Mouse (Mus musculus): ENCODE data around the gene Pdss1. TPM values are rescaled to one million over a fixed set of nuclear protein-coding genes. Genes with fewer than 3 reads are reported as not detected.
"Not testable (repeated sequence)": the region's sequence is repeated elsewhere in the genome, so short reads cannot be mapped to it uniquely, and the experiment has no call there.

Gene Pdss1
- polyA plus RNA-seq, 1 experiment from 2014 or later, result 13.1 TPM

GRCm38 (mm10) chr2:22865818-22866217 is 29.5 kb upstream of the Pdss1 start:
- 93% methylated on average over 1 of the region's 1 CpGs for WGBS
- H3K27me3 ChIP-seq (ENCODE audit: control insufficient read depth, insufficient read depth, low read length), result no peaks in the 10 kb centered on the region
- H3K4me1 ChIP-seq (replicated peaks; ENCODE audit: control insufficient read depth, insufficient read depth), result no peaks in the 10 kb centered on the region
- no peak overlapping the region for H3K27ac ChIP-seq (replicated peaks)
- no peaks in the 10 kb centered on the region for H3K36me3 ChIP-seq (ENCODE audit: control insufficient read depth, insufficient read depth, low read length)
- no peak overlapping the region for H3K9ac ChIP-seq (ENCODE audit: low read length)
- no peak for ATAC-seq (ENCODE audit: low FRiP score, low TSS enrichment)
- no peak for DNase-seq (ENCODE audit: low spot score)
- no peaks in the 10 kb centered on the region for H3K9me3 ChIP-seq (ENCODE audit: control insufficient read depth, low read length)
- no peak overlapping the region for H3K4me2 ChIP-seq (replicated peaks; ENCODE audit: low read depth)
- no peak overlapping the region for H3K4me3 ChIP-seq (ENCODE audit: low read depth, low read length)
- TF ChIP-seq EP300 (optimal IDR thresholded peaks at IDR 0.05) (no peak), CTCF (IDR thresholded peaks at IDR 0.05; ENCODE audit: low read depth) (no peak)

GRCm38 (mm10) chr2:22866894-22867424 is 28.4 kb upstream of the Pdss1 start:
- DNase-seq (ENCODE audit: low spot score), result no peak
- Histone ChIP-seq H3K9ac (ENCODE audit: low read length) (no peak overlapping the region), H3K27ac (replicated peaks) (no peak overlapping the region), H3K4me3 (ENCODE audit: low read depth, low read length) (no peak overlapping the region), H3K4me2 (replicated peaks; ENCODE audit: low read depth) (no peak overlapping the region), H3K36me3 (ENCODE audit: control insufficient read depth, insufficient read depth, low read length) (no peaks in the 10 kb centered on the region), H3K9me3 (ENCODE audit: control insufficient read depth, low read length) (no peaks in the 10 kb centered on the region), H3K4me1 (replicated peaks; ENCODE audit: control insufficient read depth, insufficient read depth) (no peaks in the 10 kb centered on the region), H3K27me3 (ENCODE audit: control insufficient read depth, insufficient read depth, low read length) (no peaks in the 10 kb centered on the region)
- no peak for ATAC-seq (ENCODE audit: low FRiP score, low TSS enrichment)
- TF ChIP-seq EP300 (optimal IDR thresholded peaks at IDR 0.05) (no peak), CTCF (IDR thresholded peaks at IDR 0.05; ENCODE audit: low read depth) (no peak)
- WGBS, result 50% methylated on average over 7 of the region's 7 CpGs

DNA sequence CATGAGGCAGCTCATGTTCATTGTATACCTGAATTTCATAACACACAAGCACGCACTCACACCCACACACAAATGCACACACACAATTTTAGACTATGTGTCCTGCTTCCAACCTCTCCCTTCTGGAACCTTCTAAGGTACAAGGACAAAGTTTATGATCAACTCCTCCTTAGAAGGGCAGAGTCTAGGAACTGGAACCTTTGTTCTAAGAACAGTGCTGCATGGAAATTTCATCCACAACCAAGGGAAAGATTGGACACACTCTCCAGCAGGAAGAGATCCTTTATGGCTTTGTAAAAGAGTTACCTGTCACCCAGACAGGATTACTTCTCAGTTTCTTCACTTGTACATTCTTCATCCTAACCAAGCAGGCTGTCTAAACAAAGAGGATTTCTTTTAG is 22.2 kb upstream of the Pdss1 start:
- Histone ChIP-seq H3K4me1 (replicated peaks; ENCODE audit: control insufficient read depth, insufficient read depth) (no peaks in the 10 kb centered on the region), H3K27me3 (ENCODE audit: control insufficient read depth, insufficient read depth, low read length) (no peaks in the 10 kb centered on the region), H3K9ac (ENCODE audit: low read length) (no peak overlapping the region), H3K27ac (replicated peaks) (no peak overlapping the region), H3K4me2 (replicated peaks; ENCODE audit: low read depth) (no peak overlapping the region), H3K4me3 (ENCODE audit: low read depth, low read length) (no peak overlapping the region), H3K9me3 (ENCODE audit: control insufficient read depth, low read length) (no peaks in the 10 kb centered on the region), H3K36me3 (ENCODE audit: control insufficient read depth, insufficient read depth, low read length) (no peaks in the 10 kb centered on the region)
- WGBS, result 84% methylated on average over 1 of the region's 1 CpGs
- DNase-seq (ENCODE audit: low spot score) (no peak), ATAC-seq (ENCODE audit: low FRiP score, low TSS enrichment) (no peak)
- TF ChIP-seq CTCF (IDR thresholded peaks at IDR 0.05; ENCODE audit: low read depth) (no peak), EP300 (optimal IDR thresholded peaks at IDR 0.05) (no peak)

DNA sequence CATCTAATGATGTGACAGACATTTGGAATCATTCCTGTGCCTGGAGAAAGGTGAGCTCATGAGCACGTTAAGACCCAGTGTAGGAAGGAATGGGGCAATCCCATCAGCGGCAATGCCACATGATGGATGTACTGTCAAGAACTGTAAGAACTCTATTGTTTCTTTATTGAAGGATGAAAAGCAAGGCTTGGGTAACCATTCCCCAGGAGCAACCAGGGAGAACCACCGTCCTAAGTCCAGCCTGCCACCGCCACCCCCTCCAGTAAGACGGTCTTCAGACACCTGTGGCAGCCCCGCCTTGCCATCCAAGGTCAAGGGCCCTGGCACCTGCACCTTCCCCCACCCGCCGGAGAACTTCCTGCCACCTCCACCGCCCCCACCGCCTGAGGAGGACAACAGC is 20.7 kb upstream of the Pdss1 start:
- Histone ChIP-seq H3K4me3 (ENCODE audit: low read depth, low read length) (no peak overlapping the region), H3K27ac (replicated peaks) (no peak overlapping the region), H3K27me3 (ENCODE audit: control insufficient read depth, insufficient read depth, low read length) (no peaks in the 10 kb centered on the region), H3K36me3 (ENCODE audit: control insufficient read depth, insufficient read depth, low read length) (no peaks in the 10 kb centered on the region), H3K9me3 (ENCODE audit: control insufficient read depth, low read length) (no peaks in the 10 kb centered on the region), H3K4me2 (replicated peaks; ENCODE audit: low read depth) (no peak overlapping the region), H3K4me1 (replicated peaks; ENCODE audit: control insufficient read depth, insufficient read depth) (no peaks in the 10 kb centered on the region), H3K9ac (ENCODE audit: low read length) (no peak overlapping the region)
- DNase-seq (ENCODE audit: low spot score), result no peak
- 29% methylated on average over 10 of the region's 10 CpGs for WGBS
- no peak for TF ChIP-seq EP300 (optimal IDR thresholded peaks at IDR 0.05)
- no peak for TF ChIP-seq CTCF (IDR thresholded peaks at IDR 0.05; ENCODE audit: low read depth)
- ATAC-seq (ENCODE audit: low FRiP score, low TSS enrichment), result no peak

DNA sequence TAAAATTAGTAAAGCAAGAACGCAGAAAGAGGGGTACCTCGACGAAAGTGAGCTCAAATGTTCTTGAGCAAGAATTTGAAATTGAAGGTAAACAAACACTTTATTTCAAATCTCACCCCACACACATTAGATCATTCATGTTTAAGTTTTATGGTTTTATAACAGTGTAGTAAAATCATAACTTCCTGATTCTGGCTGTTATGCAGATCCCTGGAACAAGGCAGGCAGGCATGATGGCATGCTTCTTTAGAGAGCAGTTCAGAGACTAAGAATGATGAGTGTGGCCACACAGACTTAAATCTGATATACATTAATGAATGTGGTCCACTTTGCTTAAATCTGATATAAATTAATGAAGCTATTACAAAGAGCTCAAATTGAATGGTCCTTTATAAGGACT is 18.7 kb upstream of the Pdss1 start:
- DNase-seq (ENCODE audit: low spot score), result no peak
- H3K27ac ChIP-seq (replicated peaks), result no peak overlapping the region
- no peaks in the 10 kb centered on the region for H3K4me1 ChIP-seq (replicated peaks; ENCODE audit: control insufficient read depth, insufficient read depth)
- no peaks in the 10 kb centered on the region for H3K27me3 ChIP-seq (ENCODE audit: control insufficient read depth, insufficient read depth, low read length)
- no peaks in the 10 kb centered on the region for H3K36me3 ChIP-seq (ENCODE audit: control insufficient read depth, insufficient read depth, low read length)
- TF ChIP-seq EP300 (optimal IDR thresholded peaks at IDR 0.05) (no peak), CTCF (IDR thresholded peaks at IDR 0.05; ENCODE audit: low read depth) (no peak)
- no peaks in the 10 kb centered on the region for H3K9me3 ChIP-seq (ENCODE audit: control insufficient read depth, low read length)
- no peak overlapping the region for H3K4me2 ChIP-seq (replicated peaks; ENCODE audit: low read depth)
- 78% methylated on average over 3 of the region's 3 CpGs for WGBS
- H3K9ac ChIP-seq (ENCODE audit: low read length), result no peak overlapping the region
- ATAC-seq (ENCODE audit: low FRiP score, low TSS enrichment), result no peak
- H3K4me3 ChIP-seq (ENCODE audit: low read depth, low read length), result no peak overlapping the region

GRCm38 (mm10) chr2:22878781-22879180 is 16.5 kb upstream of the Pdss1 start:
- WGBS, result 17% methylated on average over 1 of the region's 1 CpGs
- Histone ChIP-seq H3K27ac (replicated peaks) (no peak overlapping the region), H3K4me1 (replicated peaks; ENCODE audit: control insufficient read depth, insufficient read depth) (no peaks in the 10 kb centered on the region), H3K4me3 (ENCODE audit: low read depth, low read length) (no peak overlapping the region), H3K9me3 (ENCODE audit: control insufficient read depth, low read length) (no peaks in the 10 kb centered on the region), H3K4me2 (replicated peaks; ENCODE audit: low read depth) (no peak overlapping the region), H3K9ac (ENCODE audit: low read length) (no peak overlapping the region), H3K36me3 (ENCODE audit: control insufficient read depth, insufficient read depth, low read length) (no peaks in the 10 kb centered on the region), H3K27me3 (ENCODE audit: control insufficient read depth, insufficient read depth, low read length) (no peaks in the 10 kb centered on the region)
- ATAC-seq (ENCODE audit: low FRiP score, low TSS enrichment) (no peak), DNase-seq (ENCODE audit: low spot score) (no peak)
- TF ChIP-seq CTCF (IDR thresholded peaks at IDR 0.05; ENCODE audit: low read depth), result no peak
- TF ChIP-seq EP300 (optimal IDR thresholded peaks at IDR 0.05), result no peak

DNA sequence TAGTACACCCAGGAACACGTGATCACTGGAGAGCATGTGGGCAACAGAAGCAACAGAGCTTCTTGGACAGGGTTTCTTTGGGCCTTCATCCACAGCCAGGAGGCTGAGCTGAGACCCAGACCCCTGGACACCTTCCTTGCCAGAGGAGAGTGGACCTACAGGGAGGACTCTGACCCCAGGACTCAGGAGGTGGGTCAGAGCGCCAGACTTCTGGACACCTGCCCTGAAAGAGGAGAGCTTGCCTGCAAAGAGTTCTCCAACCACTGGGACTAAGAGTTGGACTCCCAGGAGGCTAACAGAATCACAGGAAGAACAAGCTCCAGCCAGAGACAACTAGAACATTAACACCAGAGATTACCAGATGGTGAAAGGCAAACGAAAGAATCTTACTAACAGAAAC is 14.6 kb upstream of the Pdss1 start:
- H3K4me2 ChIP-seq (replicated peaks; ENCODE audit: low read depth); DNase-seq (ENCODE audit: low spot score); H3K4me3 ChIP-seq (ENCODE audit: low read depth, low read length); H3K27ac ChIP-seq (replicated peaks); H3K36me3 ChIP-seq (ENCODE audit: control insufficient read depth, insufficient read depth, low read length); H3K9ac ChIP-seq (ENCODE audit: low read length); H3K9me3 ChIP-seq (ENCODE audit: control insufficient read depth, low read length); ATAC-seq (ENCODE audit: low FRiP score, low TSS enrichment); H3K4me1 ChIP-seq (replicated peaks; ENCODE audit: control insufficient read depth, insufficient read depth); H3K27me3 ChIP-seq (ENCODE audit: control insufficient read depth, insufficient read depth, low read length): not testable (repeated sequence)
- WGBS, result 83% methylated on average over 3 of the region's 3 CpGs

All from stomach, postnatal 0 days (tissue).